Mouse (Mus musculus): ENCODE results near the gene Ttll11.

Gene Ttll11

DNA sequence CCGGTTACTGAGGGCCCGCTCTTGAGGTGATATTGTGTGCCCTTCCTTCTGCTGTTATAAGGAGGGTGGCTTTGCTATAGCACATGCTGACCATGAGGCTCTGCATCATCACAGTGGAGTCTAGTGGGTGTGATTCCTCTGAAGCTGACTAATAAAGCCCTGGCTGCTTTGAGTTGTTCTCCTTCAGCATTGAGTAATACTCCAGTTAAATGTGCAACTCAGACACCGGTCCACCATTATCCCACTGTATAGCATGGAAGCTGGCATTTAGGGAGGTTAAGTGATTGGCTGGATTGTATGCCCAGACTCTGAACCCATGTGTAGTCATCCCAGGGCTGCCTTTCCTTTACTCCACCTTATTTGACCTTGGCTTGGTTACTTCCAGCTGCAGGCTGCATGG, 101.2 kb downstream of the Ttll11 start:
- in situ Hi-C loops (cut with MboI; ENCODE audit: low pct_unique_long_range_greater_than_20kb in 1 of 2, low sequenced_read_pairs in 2 of 2, unreplicated experiment in 1 of 2), result no loop called here

DNA sequence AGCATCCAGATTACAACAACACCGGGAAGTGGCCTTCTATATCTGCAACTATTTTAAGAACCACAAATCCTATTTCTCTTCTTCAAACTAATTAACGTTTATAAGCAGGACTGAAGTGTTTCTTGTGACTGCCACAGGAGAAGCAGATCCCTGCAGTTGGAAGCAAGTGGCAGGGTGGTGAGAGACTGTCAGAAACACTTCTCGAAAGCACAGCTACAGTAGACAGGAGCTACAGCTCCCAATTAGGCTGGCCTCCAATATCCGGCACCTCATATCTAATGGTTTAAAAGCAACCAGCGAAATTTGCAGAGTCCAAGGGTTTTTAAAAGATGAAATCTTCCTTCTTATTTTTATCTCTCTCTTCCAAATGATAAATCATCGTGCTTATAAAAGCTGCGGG, 104.1 kb downstream of the Ttll11 start:
- in situ Hi-C loops (cut with MboI; ENCODE audit: low pct_unique_long_range_greater_than_20kb in 1 of 2, low sequenced_read_pairs in 2 of 2, unreplicated experiment in 1 of 2), result no loop called here

DNA sequence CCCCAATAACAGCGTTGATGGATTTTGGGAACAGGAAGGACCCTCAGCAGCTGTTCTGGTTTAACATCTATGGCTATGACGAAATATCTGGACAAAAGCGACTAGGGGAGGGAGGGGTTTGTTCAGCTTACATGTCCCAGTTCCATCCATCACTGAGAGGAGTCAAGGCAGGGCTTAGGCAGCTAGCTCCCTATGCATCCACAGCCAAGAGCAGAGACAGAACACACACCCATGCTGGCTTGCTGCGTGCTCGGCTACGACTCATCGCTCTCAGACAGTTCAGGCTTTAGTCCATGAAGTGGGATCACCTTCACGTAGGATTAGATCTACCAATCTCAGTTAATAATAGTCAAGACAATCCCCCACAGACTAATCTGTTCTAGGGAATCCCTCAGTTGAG, 105.3 kb downstream of the Ttll11 start:
- in situ Hi-C loops (cut with MboI; ENCODE audit: low pct_unique_long_range_greater_than_20kb in 1 of 2, low sequenced_read_pairs in 2 of 2, unreplicated experiment in 1 of 2), result no loop called here

DNA sequence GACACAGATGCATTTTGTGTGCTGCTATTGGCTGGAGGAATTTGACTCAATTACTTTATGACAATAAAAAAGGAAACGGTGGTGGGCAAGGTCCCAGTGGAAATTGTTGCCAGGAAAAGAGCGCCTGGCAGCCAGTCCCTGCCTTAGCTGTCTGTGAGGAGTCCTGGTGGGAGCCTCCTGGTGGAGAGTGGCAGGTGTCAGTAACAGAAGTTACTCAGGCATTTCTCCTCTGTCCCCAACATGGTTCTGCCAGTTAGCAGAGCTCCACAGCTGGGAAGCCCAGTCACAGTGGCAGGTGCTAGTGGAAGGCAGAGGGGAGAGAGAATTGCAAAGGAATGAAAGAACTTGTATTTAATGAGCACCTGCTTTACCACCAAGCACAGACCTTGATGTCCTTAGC, 110.5 kb downstream of the Ttll11 start:
- in situ Hi-C loops (cut with MboI; ENCODE audit: low pct_unique_long_range_greater_than_20kb in 1 of 2, low sequenced_read_pairs in 2 of 2, unreplicated experiment in 1 of 2), result no loop called here

DNA sequence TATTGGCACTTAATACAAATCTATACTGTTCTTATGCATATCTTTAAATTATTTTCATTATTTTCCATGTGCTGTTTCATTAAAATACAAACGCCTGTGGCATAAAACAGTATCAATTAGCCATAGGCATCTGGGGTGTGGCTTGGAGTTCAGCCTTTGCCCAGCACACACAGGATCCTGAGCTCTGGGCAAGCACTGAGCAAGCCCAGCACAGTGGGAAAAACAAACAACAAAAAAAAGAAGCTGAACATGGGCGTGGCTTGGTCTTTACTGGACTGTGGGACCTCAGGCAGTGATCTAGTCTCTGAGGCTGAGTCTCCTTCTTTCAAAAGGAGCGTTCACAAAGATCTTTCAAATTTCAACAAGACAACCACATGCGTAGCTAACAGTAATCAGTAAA, 116.4 kb downstream of the Ttll11 start:
- in situ Hi-C loops (cut with MboI; ENCODE audit: low pct_unique_long_range_greater_than_20kb in 1 of 2, low sequenced_read_pairs in 2 of 2, unreplicated experiment in 1 of 2), result no loop called here

DNA sequence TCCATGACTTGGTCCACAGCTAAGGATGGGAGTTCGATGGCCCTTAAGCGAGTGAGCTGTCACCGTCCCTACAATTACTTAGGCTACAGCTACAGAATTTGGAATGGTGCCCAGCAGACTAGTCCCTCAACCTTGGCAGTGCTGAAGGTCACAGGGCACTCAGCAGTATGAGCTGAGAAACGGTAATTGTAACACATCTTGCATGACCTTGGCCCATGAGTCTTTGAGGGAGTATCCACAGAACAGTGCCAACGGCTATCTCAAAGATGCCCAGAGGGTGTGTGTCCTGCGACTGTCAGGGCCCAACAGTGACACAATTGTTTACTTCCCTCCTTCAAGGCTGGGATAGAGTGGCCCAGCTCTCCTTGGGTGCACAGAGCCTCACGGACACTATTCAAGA, 118.5 kb downstream of the Ttll11 start:
- in situ Hi-C loops (cut with MboI; ENCODE audit: low pct_unique_long_range_greater_than_20kb in 1 of 2, low sequenced_read_pairs in 2 of 2, unreplicated experiment in 1 of 2), result no loop called here

DNA sequence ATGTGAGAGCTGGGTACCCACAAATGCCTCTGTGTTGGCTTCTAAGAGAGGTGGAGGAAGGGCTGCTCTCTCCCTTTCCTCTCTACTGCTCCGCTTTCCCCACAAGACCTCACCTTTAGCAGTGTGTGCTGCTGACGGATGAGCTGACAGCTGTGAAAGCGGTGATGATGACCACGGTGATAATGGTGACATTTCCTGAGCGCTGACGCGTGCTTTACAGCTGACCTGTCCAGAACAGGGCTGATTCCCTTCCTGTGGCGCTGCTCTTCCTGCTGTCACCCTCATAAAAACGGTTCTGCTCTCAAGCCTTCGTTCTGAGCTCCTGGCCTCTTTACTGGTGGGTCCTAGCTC, 119.3 kb downstream of the Ttll11 start:
- in situ Hi-C loops (cut with MboI; ENCODE audit: low pct_unique_long_range_greater_than_20kb in 1 of 2, low sequenced_read_pairs in 2 of 2, unreplicated experiment in 1 of 2), result no loop called here

DNA sequence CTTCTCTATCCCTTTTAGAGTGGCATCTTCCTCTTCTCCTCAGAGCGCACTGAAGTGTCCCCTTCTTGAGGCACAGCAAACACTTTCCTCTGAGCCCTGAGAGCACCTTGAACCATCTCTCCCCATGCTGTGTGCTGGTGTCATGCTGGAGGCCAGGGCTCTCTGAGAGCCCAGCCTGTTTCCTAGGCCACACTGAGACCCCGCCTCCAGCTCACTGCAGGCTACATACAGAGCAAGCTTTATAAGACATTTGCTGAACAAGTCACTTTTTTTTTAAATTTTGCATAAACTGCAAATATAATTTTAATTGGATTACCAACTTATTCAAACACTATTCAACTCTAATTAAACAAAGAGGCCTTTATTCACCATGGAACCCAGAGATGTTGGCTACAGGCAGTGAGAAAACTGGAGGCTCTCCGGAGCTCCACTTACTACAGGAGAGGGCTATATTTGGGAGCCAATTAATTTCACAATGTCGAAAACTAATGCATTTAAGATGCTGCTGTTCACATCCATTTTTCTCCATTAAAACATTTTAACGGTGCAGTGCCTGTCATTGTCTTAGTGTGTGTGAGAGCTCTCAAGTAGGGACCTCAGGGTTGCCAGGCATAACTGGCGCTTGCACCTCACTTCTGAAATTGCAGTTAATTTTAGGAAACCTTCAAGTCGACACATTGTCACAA, 119.9 kb downstream of the Ttll11 start:
- in situ Hi-C loops (cut with MboI; ENCODE audit: low pct_unique_long_range_greater_than_20kb in 1 of 2, low sequenced_read_pairs in 2 of 2, unreplicated experiment in 1 of 2), result no loop called here

DNA sequence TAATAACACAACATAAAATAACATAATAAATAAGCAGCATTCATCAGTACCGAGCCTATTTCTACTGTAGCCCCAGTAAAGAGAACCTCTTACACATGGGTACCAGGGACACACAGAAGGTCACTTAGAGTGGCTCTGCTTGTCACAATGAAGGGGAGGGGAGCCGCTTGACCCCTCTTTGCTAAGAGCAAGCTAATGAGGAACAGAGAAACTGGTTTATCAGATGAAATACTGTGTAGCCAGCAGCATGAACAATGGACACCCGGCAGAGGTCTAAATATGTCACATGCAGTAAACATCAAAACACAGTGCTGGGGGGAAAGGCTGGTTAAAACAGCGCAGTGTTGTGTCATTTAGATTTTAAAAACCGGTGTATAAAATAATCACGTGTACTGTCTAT, 121.4 kb downstream of the Ttll11 start:
- in situ Hi-C loops (cut with MboI; ENCODE audit: low pct_unique_long_range_greater_than_20kb in 1 of 2, low sequenced_read_pairs in 2 of 2, unreplicated experiment in 1 of 2), result no loop called here

DNA sequence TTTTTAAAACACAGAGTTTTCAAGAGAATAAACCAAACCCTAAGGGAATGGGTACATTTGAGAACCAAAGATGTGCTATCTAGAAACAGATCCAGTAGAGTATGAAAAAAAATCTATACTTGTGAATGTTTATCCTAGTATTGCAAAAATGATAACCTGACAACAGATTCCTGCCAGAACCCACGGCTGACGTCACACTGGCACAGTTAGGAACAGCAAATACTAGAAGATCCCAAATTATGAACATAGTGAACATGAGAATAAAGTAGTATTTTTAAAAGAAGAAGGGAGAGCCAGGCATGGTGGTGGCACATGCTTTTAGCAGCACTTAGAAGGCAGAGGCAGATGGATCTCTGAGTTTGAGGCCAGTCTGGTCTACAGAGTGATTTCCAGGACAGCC, 122.8 kb downstream of the Ttll11 start:
- in situ Hi-C loops (cut with MboI; ENCODE audit: low pct_unique_long_range_greater_than_20kb in 1 of 2, low sequenced_read_pairs in 2 of 2, unreplicated experiment in 1 of 2), result no loop called here

DNA sequence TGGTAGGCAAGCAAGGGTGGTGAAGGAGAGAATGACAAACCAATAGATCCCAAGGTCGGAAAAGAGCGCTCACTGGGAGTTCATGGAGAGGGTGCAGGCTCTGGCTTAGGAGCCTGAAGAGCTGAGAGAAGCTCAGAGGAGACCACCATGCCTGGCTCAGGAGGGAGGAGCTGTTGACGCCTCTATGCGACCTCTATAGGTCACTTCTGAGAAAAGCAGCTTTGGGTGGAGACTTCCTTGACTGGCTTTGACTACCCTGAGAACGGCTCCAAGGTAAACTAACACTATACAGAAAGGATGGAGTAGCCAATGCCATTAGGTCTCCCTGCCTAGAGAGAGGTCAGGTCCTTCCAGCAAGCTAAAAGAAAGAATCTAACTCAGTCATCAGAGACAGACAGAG, 124.8 kb downstream of the Ttll11 start:
- in situ Hi-C loops (cut with MboI; ENCODE audit: low pct_unique_long_range_greater_than_20kb in 1 of 2, low sequenced_read_pairs in 2 of 2, unreplicated experiment in 1 of 2), result no loop called here

DNA sequence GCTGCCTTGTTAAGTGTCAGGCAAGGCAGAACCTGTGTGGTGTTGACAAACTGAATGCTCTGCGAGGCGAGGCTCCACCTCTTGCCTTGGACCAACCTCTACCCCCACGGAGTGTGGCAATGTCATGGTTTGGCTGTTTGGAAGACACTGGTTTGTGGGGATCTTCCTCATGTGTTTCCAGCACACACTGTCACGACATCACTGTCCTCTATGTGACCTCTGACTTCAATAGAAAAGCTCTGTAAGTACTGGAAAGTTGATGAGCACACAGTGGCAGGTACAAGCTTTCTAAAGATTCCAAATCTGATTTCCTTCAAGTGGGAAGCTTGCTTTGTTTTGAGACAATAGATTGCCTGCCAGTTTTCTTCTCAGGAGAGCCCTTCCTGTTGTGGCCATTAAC, 126.7 kb downstream of the Ttll11 start:
- in situ Hi-C loops (cut with MboI; ENCODE audit: low pct_unique_long_range_greater_than_20kb in 1 of 2, low sequenced_read_pairs in 2 of 2, unreplicated experiment in 1 of 2), result no loop called here

DNA sequence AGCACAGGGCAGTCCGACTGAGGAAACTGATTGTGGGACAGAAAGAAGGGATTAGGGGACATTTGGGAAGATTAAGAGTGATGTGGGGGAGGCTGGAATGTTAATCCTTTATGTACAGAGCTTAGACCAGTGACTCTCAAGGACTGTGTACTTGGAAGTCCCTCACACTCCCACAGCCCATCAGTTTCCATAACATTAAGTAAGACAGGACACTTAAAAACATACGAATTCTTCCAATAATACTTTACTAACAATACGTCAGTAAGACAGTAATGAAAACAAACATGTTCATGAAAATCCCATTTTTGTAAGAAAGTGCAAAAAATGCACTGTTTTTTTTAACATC, 127.6 kb downstream of the Ttll11 start:
- in situ Hi-C loops (cut with MboI; ENCODE audit: low pct_unique_long_range_greater_than_20kb in 1 of 2, low sequenced_read_pairs in 2 of 2, unreplicated experiment in 1 of 2), result no loop called here

DNA sequence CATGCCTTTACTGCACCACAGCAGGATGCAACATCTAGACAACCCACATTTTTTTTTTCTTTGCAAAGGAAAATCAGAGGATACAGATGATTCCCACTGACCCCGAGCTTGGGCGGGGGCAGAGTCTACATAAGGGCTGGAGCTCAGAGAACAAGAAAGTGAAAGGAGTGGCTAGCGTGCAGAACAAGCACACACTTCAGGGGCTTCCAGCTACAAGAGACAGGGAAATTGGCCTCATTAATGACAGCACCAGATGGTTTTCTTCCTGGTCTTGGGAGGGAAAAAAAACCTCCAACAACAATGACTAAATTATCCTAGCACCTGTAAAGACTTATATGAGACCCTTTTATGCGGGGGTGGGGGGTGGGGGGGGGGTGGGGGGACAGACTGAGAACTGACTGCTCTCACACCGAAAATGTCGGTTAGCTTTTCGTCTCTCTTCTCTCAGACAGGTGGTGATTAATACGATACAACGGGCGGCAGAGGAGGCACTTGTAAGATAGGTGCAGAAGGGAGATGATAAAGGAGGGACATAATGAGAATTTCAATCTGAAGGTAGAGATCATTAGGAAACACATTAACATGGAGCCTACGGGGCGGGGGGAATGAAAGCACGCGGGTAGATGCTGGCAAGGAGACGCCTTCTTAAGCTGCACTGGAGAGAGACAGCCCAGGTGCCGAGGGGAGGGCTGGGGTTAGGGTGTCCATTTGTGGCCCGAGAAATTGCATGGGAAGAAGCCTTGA, 128.1 kb downstream of the Ttll11 start:
- in situ Hi-C loops (cut with MboI; ENCODE audit: low pct_unique_long_range_greater_than_20kb in 1 of 2, low sequenced_read_pairs in 2 of 2, unreplicated experiment in 1 of 2), result no loop called here

DNA sequence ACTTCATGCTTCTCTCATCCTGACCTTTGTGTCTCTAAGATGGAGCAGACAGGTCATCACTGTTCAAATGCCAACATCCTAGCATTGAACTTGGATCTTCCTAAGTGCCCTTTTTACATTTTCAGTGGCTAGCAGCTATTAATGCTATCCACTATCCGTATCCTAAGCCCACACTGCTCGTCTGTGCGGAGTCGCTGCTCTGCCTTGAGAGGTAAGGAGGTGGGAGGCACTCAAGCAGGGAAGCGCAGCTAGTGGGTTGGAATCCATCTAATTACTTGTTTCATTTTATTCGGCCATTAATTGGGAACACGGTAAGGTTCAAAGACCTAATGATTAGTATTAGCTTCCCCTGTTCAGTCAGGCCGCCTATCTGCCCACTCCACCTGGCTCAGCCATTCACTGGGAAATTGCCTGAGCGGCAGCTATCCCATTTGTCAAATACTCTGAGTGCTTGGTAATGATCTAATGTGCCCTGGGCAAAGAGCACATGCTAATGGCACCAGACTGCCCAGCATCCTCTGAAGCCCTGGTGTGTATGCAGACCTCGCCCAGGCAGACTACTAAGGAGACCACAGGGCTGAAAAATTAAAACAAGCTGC, 130.0 kb downstream of the Ttll11 start:
- in situ Hi-C loops (cut with MboI; ENCODE audit: low pct_unique_long_range_greater_than_20kb in 1 of 2, low sequenced_read_pairs in 2 of 2, unreplicated experiment in 1 of 2), result no loop called here

DNA sequence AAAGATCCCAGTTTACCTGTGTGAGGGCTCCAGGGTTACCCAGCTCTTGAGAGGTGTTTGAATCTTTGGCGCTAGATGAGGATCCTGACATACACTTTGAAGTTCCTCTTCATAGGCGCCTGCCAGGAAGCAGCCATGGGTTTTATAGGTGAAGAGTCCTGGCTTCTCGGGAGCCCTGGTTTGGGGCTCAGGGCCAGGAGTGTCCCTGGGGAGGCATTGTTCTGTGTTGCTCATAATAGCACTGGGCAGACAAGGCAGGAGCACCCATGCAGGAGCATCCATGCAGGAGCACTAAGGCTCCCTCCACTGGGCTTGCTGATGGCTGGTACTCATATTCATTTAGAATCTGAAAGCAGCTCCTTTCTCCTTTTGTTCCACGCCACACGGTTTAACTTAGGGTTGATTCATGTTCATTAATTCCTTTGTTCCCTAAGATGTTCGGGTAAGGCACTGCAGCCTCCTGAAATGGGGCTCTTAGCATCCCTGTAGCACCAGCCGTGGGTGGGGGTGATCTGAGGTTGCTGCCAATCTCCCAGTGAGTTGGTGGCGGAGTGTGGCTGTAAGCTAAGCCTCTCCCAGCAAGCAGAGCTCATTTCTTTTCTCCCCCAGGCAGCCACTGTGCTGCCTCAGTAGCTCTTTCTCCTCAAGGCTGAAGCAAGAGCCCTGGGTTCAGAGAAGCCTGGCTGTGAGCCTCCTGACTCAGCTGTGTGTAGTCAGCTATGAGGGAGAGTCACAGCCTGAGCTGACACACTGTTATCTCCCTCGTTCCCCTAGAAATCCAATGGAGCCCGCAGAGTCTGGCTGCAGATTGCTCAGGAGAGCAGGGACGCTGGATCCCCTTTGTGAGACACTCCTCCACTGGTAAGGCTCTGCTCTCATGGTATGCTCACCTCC, 133.9 kb downstream of the Ttll11 start:
- in situ Hi-C loops (cut with MboI; ENCODE audit: low pct_unique_long_range_greater_than_20kb in 1 of 2, low sequenced_read_pairs in 2 of 2, unreplicated experiment in 1 of 2), result no loop called here

DNA sequence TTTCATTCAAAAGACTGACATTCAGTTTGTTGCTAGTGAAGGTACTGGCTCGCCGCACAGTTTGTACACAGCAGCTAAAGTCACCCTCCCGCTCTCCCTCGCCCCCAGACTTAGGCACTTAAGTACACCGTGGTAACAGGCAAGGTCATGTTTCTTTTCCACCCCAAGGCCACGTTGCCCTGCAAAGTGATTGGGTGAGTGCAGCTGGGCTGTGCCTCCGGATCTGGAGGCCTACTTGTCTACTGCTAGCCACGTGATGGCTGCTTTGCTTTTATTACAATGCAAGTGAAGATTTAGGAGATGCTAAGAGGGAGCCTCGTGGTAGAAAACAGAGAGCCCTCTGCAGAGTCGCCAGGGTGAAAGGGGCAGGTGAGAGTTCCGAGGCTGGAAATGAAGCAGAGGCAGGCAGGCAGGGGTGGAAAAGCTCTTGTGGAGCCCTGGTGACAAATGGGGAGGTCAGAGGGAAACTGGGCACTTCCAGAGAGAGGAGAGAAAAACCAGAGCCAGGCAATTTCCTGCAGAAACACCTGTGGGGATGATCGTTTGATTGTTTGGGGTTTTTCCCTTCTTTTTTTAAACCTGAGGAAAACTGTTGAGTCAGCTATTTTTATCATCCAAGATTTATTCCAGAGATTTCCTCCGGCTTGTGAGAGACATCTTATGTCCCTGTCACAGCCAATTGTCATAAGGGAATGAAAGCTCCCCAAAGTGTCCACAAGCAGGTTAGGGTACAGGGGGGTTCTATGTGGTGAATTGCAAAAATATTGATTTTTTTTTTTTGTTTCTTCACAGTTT, 135.6 kb downstream of the Ttll11 start:
- in situ Hi-C loops (cut with MboI; ENCODE audit: low pct_unique_long_range_greater_than_20kb in 1 of 2, low sequenced_read_pairs in 2 of 2, unreplicated experiment in 1 of 2), result no loop called here

DNA sequence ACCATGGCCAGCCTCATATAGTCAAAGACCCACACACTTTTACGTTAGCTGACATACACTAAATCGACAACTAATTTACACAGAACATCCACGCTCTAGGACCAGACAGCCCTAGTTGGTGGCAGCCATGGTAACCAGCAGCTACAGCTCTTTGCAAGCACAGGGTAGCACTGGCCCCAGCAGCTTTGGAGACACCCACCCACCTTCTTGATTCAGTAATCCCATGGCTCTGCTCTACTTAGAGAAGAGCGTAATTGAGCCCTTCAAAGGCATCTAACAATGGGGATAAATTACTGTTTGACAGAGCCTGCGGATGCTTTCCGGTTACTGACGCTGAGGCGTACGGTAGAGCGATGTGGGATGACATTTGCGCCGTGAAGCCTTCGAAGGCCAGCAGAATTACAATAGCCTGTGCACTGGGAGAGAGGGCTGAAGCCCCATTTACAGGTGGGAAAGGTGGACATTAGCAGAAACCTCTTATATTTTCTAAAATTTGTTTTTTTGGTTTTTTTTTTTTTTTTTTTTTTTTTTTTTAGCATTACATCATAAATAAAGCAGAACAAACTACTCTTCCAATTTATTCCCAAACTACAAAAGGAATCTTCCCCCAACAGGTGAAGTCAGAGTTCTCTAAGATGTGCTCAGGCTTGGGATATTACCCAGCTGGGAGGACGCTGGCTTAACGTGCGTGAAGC, 136.8 kb downstream of the Ttll11 start:
- in situ Hi-C loops (cut with MboI; ENCODE audit: low pct_unique_long_range_greater_than_20kb in 1 of 2, low sequenced_read_pairs in 2 of 2, unreplicated experiment in 1 of 2), result no loop called here
